Mouse (Mus musculus): ENCODE measurements at regions not wholly inside any gene's neighbourhood (a gene's known extent, or its start where the extent isn't known, plus 50 kb on each side); places are given as distances from the start of the nearest gene placed in this dataset.

- TF ChIP-seq POLR2A (IDR thresholded peaks at IDR 0.05; ENCODE audit: borderline replicate concordance, extremely low read depth, insufficient read depth, insufficient read length, poor library complexity, severe bottlenecking): no peak
- no peak for TF ChIP-seq CTCF (IDR thresholded peaks at IDR 0.05; ENCODE audit: borderline replicate concordance, extremely low read depth, insufficient read depth, insufficient read length)
These were observed 241.4 kb upstream of the Chl1 start for GRCm38 (mm10) chr6:103268984-103269383.
